Mouse (Mus musculus): ENCODE results near the gene Nubp2. TPM values are rescaled to one million over a fixed set of nuclear protein-coding genes. Genes with fewer than 3 reads are reported as not detected.

Nubp2 gene
- 10 to 100 TPM; 32.7 to 33.6 TPM for total RNA-seq (2021)

GRCm38 (mm10) chr17:24886134-24886931, at the start of gene Nubp2, which contains the start of gene Spsb3:
Gene Nubp2 (minus strand): TSS chr17:24886349.
Gene Spsb3 (plus strand): TSS chr17:24886643.
- intact Hi-C loops (cut with DNase I) = no loop called here
- DNase-seq (ENCODE audit: low spot score in 2 of 2) = peak; percentile 97 to 100

GRCm38 (mm10) chr17:24935666-24936065, 49.5 kb upstream of the Nubp2 start:
- intact Hi-C loops (cut with DNase I) = loop anchor here (2.0 kb wide), 1 partner anchor 81 kb away; the partner anchor contains the start of gene Ift140

GRCm38 (mm10) chr17:24934926-24935325, 48.8 kb upstream of the Nubp2 start:
- intact Hi-C loops (cut with DNase I) = no loop called here
- no peak for DNase-seq (ENCODE audit: low spot score in 2 of 2)

More at GRCm38 (mm10) chr17:24935666-24936065, 49.5 kb upstream of the Nubp2 start:
- no peak for DNase-seq (ENCODE audit: low spot score in 2 of 2)

GRCm38 (mm10) chr17:24933163-24933562, 47.0 kb upstream of the Nubp2 start:
- no peak for DNase-seq (ENCODE audit: low spot score in 2 of 2)
- intact Hi-C loops (cut with DNase I) = no loop called here

- DNase-seq (ENCODE audit: low spot score in 2 of 2) = no peak
- intact Hi-C loops (cut with DNase I) = no loop called here
Measured at GRCm38 (mm10) chr17:24932431-24932830, 46.3 kb upstream of the Nubp2 start.

- DNase-seq (ENCODE audit: low spot score in 2 of 2) = no peak
- intact Hi-C loops (cut with DNase I) = no loop called here
Measured at GRCm38 (mm10) chr17:24929506-24929905, 43.4 kb upstream of the Nubp2 start.

- intact Hi-C loops (cut with DNase I) = no loop called here
- DNase-seq (ENCODE audit: low spot score in 2 of 2) = no peak
Measured at GRCm38 (mm10) chr17:24923246-24923645, 37.1 kb upstream of the Nubp2 start.

- DNase-seq (ENCODE audit: low spot score in 2 of 2) = no peak
- intact Hi-C loops (cut with DNase I) = no loop called here
Measured at GRCm38 (mm10) chr17:24913984-24914383, 27.8 kb upstream of the Nubp2 start.

- no peak for DNase-seq (ENCODE audit: low spot score in 2 of 2)
- intact Hi-C loops (cut with DNase I) = no loop called here
Measured at GRCm38 (mm10) chr17:24907591-24907990, 21.4 kb upstream of the Nubp2 start.

- intact Hi-C loops (cut with DNase I) = no loop called here
- no peak for DNase-seq (ENCODE audit: low spot score in 2 of 2)
Measured at GRCm38 (mm10) chr17:24903767-24904166, 17.6 kb upstream of the Nubp2 start.

GRCm38 (mm10) chr17:24902671-24903474, 16.7 kb upstream of the Nubp2 start:
- intact Hi-C loops (cut with DNase I) = no loop called here
- DNase-seq (ENCODE audit: low spot score in 2 of 2) = no peak

- DNase-seq (ENCODE audit: low spot score in 2 of 2) = no peak
- intact Hi-C loops (cut with DNase I) = no loop called here
Measured at GRCm38 (mm10) chr17:24902124-24902523, 16.0 kb upstream of the Nubp2 start.

GRCm38 (mm10) chr17:24900014-24900413, 13.9 kb upstream of the Nubp2 start:
- intact Hi-C loops (cut with DNase I) = no loop called here
- no peak for DNase-seq (ENCODE audit: low spot score in 2 of 2)

- intact Hi-C loops (cut with DNase I) = no loop called here
- DNase-seq (ENCODE audit: low spot score in 2 of 2) = no peak
Measured at GRCm38 (mm10) chr17:24899153-24899552, 13.0 kb upstream of the Nubp2 start.

GRCm38 (mm10) chr17:24898041-24898854, 12.1 kb upstream of the Nubp2 start:
- DNase-seq (ENCODE audit: low spot score in 2 of 2) = no peak
- intact Hi-C loops (cut with DNase I) = no loop called here

- intact Hi-C loops (cut with DNase I) = no loop called here
- no peak for DNase-seq (ENCODE audit: low spot score in 2 of 2)
Measured at GRCm38 (mm10) chr17:24897600-24897999, 11.5 kb upstream of the Nubp2 start.

- intact Hi-C loops (cut with DNase I) = no loop called here
- DNase-seq (ENCODE audit: low spot score in 2 of 2) = no peak
Measured at GRCm38 (mm10) chr17:24896993-24897269, 10.8 kb upstream of the Nubp2 start.

GRCm38 (mm10) chr17:24896241-24896992, 10.3 kb upstream of the Nubp2 start, which contains the start of gene Nme3:
Gene Nme3 (plus strand): TSS chr17:24896500.
- intact Hi-C loops (cut with DNase I) = no loop called here
- DNase-seq (ENCODE audit: low spot score in 2 of 2) = peak; percentile 80 to 81

GRCm38 (mm10) chr17:24895571-24896240, 9.6 kb upstream of the Nubp2 start:
- intact Hi-C loops (cut with DNase I) = no loop called here
- DNase-seq (ENCODE audit: low spot score in 2 of 2) = no peak

Data from left cerebral cortex, postnatal 25 days (tissue).